In genomic region chr11:89084601-89085000, GRCm38 (mm10) we compare ENCODE assay signal across 8 mouse cellular contexts. TPM values are rescaled to one million over a fixed set of nuclear protein-coding genes. Genes with fewer than 3 reads are reported as not detected.
DNase-seq lines count a peak whose midpoint lies in the region; ATAC-seq and TF ChIP-seq lines count a peak whose summit lies in the region.

No protein-coding gene starts in this region.

- H3K4me1 ChIP-seq in intestine, postnatal 0 days (replicated peaks; ENCODE audit: control insufficient read depth, insufficient read depth, low read length): no peaks in the 10 kb centered on the region
- H3K4me1 ChIP-seq in intestine, embryonic 15.5 days (replicated peaks): no peaks in the 10 kb centered on the region
- H3K4me1 ChIP-seq in forebrain, embryonic 12.5 days: no peaks in the 10 kb centered on the region

- peak; percentile 81 for TF ChIP-seq CTCF in intestine, postnatal 0 days (IDR thresholded peaks at IDR 0.05; ENCODE audit: low read depth)
- TF ChIP-seq CTCF in C2C12 (IDR thresholded peaks at IDR 0.05; ENCODE audit: control insufficient read depth, insufficient read depth, insufficient read length): peak; percentile 7

- 40% methylated on average over 7 of the region's 7 CpGs for WGBS in intestine, postnatal 0 days
- 51% methylated on average over 7 of the region's 7 CpGs for WGBS in intestine, embryonic 15.5 days
- 43% methylated on average over 7 of the region's 7 CpGs for WGBS in forebrain, embryonic 12.5 days

- no peak overlapping the region for H3K9ac ChIP-seq in intestine, postnatal 0 days (ENCODE audit: low read depth, low read length)
- H3K9ac ChIP-seq in intestine, embryonic 15.5 days: no peak overlapping the region
- H3K9ac ChIP-seq in forebrain, embryonic 12.5 days: no peak overlapping the region

- no peaks in the 10 kb centered on the region for H3K36me3 ChIP-seq in intestine, postnatal 0 days (ENCODE audit: control insufficient read depth, insufficient read depth)
- no peaks in the 10 kb centered on the region for H3K36me3 ChIP-seq in intestine, embryonic 15.5 days
- no peaks in the 10 kb centered on the region for H3K36me3 ChIP-seq in C2C12 (ENCODE audit: control insufficient read depth, insufficient read depth)
- H3K36me3 ChIP-seq in forebrain, embryonic 12.5 days (replicated peaks): no peaks in the 10 kb centered on the region

- no peaks in the 10 kb centered on the region for H3K79me3 ChIP-seq in C2C12 (ENCODE audit: low read depth)

- no peaks in the 10 kb centered on the region for H3K9me3 ChIP-seq in intestine, postnatal 0 days (ENCODE audit: control insufficient read depth)
- no peaks in the 10 kb centered on the region for H3K9me3 ChIP-seq in intestine, embryonic 15.5 days
- no peaks in the 10 kb centered on the region for H3K9me3 ChIP-seq in forebrain, embryonic 12.5 days

- no peak for ATAC-seq in intestine, postnatal 0 days
- no peak; the same call in 1 of the 2 replicates for ATAC-seq in intestine, embryonic 15.5 days
- no peak for ATAC-seq in forebrain, embryonic 12.5 days (ENCODE audit: low FRiP score)

- no peaks in the 10 kb centered on the region for H3K79me2 ChIP-seq in C2C12 (ENCODE audit: control insufficient read depth, insufficient read depth)

- DNase-seq in ES-CJ7 (ENCODE audit: low read depth, low spot score): peak; percentile 80
- DNase-seq in embryo, embryonic 11 days: peak; percentile 75
- peak; percentile 70 for DNase-seq in lung, postnatal 10 days
- peak; percentile 74 for DNase-seq in thymus, postnatal 25 days

- no peak overlapping the region for H3K4me2 ChIP-seq in intestine, postnatal 0 days (replicated peaks; ENCODE audit: low read depth)
- no peak overlapping the region for H3K4me2 ChIP-seq in intestine, embryonic 15.5 days (replicated peaks)
- no peak overlapping the region for H3K4me2 ChIP-seq in forebrain, embryonic 12.5 days

- no peak overlapping the region for H3K27ac ChIP-seq in intestine, postnatal 0 days (ENCODE audit: low read depth, low read length)
- no peak overlapping the region for H3K27ac ChIP-seq in intestine, embryonic 15.5 days
- no peak overlapping the region for H3K27ac ChIP-seq in forebrain, embryonic 12.5 days

- no peak overlapping the region for H3K4me3 ChIP-seq in intestine, postnatal 0 days (ENCODE audit: low read depth, low read length)
- H3K4me3 ChIP-seq in intestine, embryonic 15.5 days (replicated peaks): no peak overlapping the region
- H3K4me3 ChIP-seq in C2C12 (ENCODE audit: insufficient read depth, poor library complexity, severe bottlenecking): no peak overlapping the region
- no peak overlapping the region for H3K4me3 ChIP-seq in forebrain, embryonic 12.5 days (replicated peaks)

- H3K27me3 ChIP-seq in intestine, postnatal 0 days (replicated peaks; ENCODE audit: control insufficient read depth, insufficient read depth, low read length): no peaks in the 10 kb centered on the region
- H3K27me3 ChIP-seq in intestine, embryonic 15.5 days (replicated peaks): no peaks in the 10 kb centered on the region
- no peaks in the 10 kb centered on the region for H3K27me3 ChIP-seq in C2C12 (ENCODE audit: control insufficient read depth, insufficient read depth, insufficient read length)
- H3K27me3 ChIP-seq in forebrain, embryonic 12.5 days: no peaks in the 10 kb centered on the region

- no peak overlapping the region for H3ac ChIP-seq in C2C12 (ENCODE audit: control insufficient read depth, insufficient read length, low read depth)

TF ChIP-seq in C2C12, 6 proteins besides CTCF, POLR2A, EP300 and RAD21:
- TF ChIP-seq MAX (IDR thresholded peaks at IDR 0.05) (no peak), MYOD1 (IDR thresholded peaks at IDR 0.05; ENCODE audit: control insufficient read depth, insufficient read length, low read depth) (no peak), USF1 (IDR thresholded peaks at IDR 0.05; ENCODE audit: low read depth) (no peak), MYOG (IDR thresholded peaks at IDR 0.05; ENCODE audit: control insufficient read depth, extremely low read depth, insufficient read length) (no peak), FOSL1 (IDR thresholded peaks at IDR 0.05; ENCODE audit: insufficient read depth, low read length, poor library complexity, severe bottlenecking) (no peak), CEBPB (IDR thresholded peaks at IDR 0.05; ENCODE audit: low read depth) (no peak)
TF ChIP-seq in C2C12: peak in this region for 0.

RNA-seq across cellular contexts. Expression of gene Gm525, which starts 11.0 kb away (rescaled TPM):
- polyA plus RNA-seq in intestine, postnatal 0 days (2015; fragmentation: Nextera tagmentation; extraction: Ambion mirVana): 0.93 and 1.7 TPM in 2 replicates
- polyA plus RNA-seq in intestine, embryonic 15.5 days (2015; fragmentation: Nextera tagmentation; extraction: Ambion mirVana): 1.1 and 1.8 TPM in 2 replicates
- not detected for polyA plus RNA-seq in C2C12 (2012; fragmentation: generic; extraction: Trizol)
- polyA plus RNA-seq in forebrain, embryonic 12.5 days (2016; fragmentation: Nextera tagmentation; extraction: Ambion mirVana): not detected in 2 replicates

RNA-seq across cellular contexts. Expression of gene Dgke, which starts 18.0 kb away (rescaled TPM):
- polyA plus RNA-seq in intestine, postnatal 0 days (2015; fragmentation: Nextera tagmentation; extraction: Ambion mirVana): 1.7 and 2.0 TPM in 2 replicates
- polyA plus RNA-seq in intestine, embryonic 15.5 days (2015; fragmentation: Nextera tagmentation; extraction: Ambion mirVana): 3.2 TPM in 2 replicates
- 1.6 TPM for polyA plus RNA-seq in C2C12 (2012; fragmentation: generic; extraction: Trizol)
- 7.4 and 9.2 TPM in 2 replicates for polyA plus RNA-seq in forebrain, embryonic 12.5 days (2016; fragmentation: Nextera tagmentation; extraction: Ambion mirVana)
